Mouse (Mus musculus) stomach, postnatal 0 days (tissue): ENCODE measurements at regions not wholly inside any gene's neighbourhood (a gene's known extent, or its start where the extent isn't known, plus 50 kb on each side); places are given as distances from the start of the nearest gene placed in this dataset.

Source experiments
- ATAC-seq: fragments of 200-750 bp; cut with Nextera tagmentation; 2 replicates; pipeline ENCODE4 v1.8.0; 2017; ENCODE audit not compliant: low FRiP score, low TSS enrichment
- DNase-seq: peaks from one replicate; pipeline ENCODE4 v3.0.0-alpha.2; 2016; ENCODE audit warnings: low spot score
- H3K27ac ChIP-seq: fragments of 300-500 bp; sonication (generic); replicated peaks from 2 replicates; pipeline ENCODE4 v1.5.1; 2014; ENCODE audit warnings: mild to moderate bottlenecking, control low read depth
- H3K27me3 ChIP-seq: fragments of 300-500 bp; sonication (generic); 2 replicates; pipeline ENCODE4 v1.6.1; 2014; ENCODE audit warnings: low read length; ENCODE audit not compliant: control insufficient read depth, insufficient read depth
- H3K36me3 ChIP-seq: fragments of 300-500 bp; sonication (generic); 2 replicates; pipeline ENCODE4 v1.6.1; 2014; ENCODE audit warnings: low read length, mixed read lengths; ENCODE audit not compliant: control insufficient read depth, insufficient read depth
- H3K4me1 ChIP-seq: fragments of 300-500 bp; sonication (generic); replicated peaks from 2 replicates; pipeline ENCODE4 v1.6.1; 2014; ENCODE audit warnings: antibody characterized with exemption; ENCODE audit not compliant: control insufficient read depth, insufficient read depth
- H3K4me2 ChIP-seq: fragments of 300-500 bp; sonication (generic); replicated peaks from 2 replicates; pipeline ENCODE4 v1.6.1; 2014; ENCODE audit warnings: low read depth, mild to moderate bottlenecking, control low read depth, moderate library complexity
- H3K4me3 ChIP-seq: fragments of 300-500 bp; sonication (generic); 2 replicates; pipeline ENCODE4 v1.5.1; 2014; ENCODE audit warnings: low read depth, low read length, control low read depth
- H3K9ac ChIP-seq: fragments of 300-500 bp; sonication (generic); 2 replicates; pipeline ENCODE4 v1.6.1; 2014; ENCODE audit warnings: mild to moderate bottlenecking, low read length, control low read depth, mixed read lengths
- H3K9me3 ChIP-seq: fragments of 300-500 bp; sonication (generic); 2 replicates; pipeline ENCODE4 v1.6.1; 2016; ENCODE audit warnings: low read length; ENCODE audit not compliant: control insufficient read depth
- CTCF ChIP-seq: IDR thresholded peaks from 2 replicates; pipeline ENCODE4 v1.5.1; 2016; ENCODE audit warnings: antibody characterized with exemption, low read depth, mild to moderate bottlenecking, moderate library complexity
- EP300 ChIP-seq: optimal IDR thresholded peaks from 2 replicates; pipeline ENCODE3; 2016; ENCODE audit warnings: antibody characterized with exemption
- WGBS: fragments of 180-500 bp; shearing (Covaris S2); extraction: QIAGEN DNeasy Blood & Tissue Kit; methylation state at CpG from one replicate; pipeline ENCODE4 v1.1.7; 2014; 5-methylcytosine and 5-hydroxymethylcytosine counted together

DNA sequence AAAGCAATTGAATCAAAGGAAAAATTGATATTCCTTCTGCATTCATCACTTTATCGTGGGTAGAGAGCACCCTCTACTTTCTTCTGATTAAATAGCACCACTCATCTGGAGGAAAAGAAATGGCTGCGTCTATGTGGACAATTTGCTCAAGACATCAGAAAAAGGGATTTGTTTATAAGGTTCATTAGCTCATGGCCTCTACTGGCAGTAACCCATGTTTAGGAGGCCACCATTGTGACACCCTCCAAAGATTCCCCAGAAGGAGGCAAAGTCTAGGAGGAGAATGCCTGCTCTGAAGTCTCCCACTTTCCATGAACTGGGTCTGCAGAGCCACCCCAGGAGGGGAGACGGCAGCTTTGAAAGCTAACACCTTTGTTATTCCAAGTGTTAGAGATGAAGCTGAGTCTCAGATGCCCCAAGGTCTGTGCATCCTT, 147.2 kb upstream of the Plscr5 start:
- DNase-seq (no peak), ATAC-seq (no peak)
- Histone ChIP-seq H3K27ac (no peak overlapping the region), H3K27me3 (no peaks in the 10 kb centered on the region), H3K4me1 (no peaks in the 10 kb centered on the region), H3K36me3 (no peaks in the 10 kb centered on the region), H3K9me3 (no peaks in the 10 kb centered on the region), H3K9ac (no peak overlapping the region), H3K4me2 (no peak overlapping the region), H3K4me3 (no peak overlapping the region)
- TF ChIP-seq EP300 (no peak), CTCF (peak; percentile 49)
- 35% methylated on average over 3 of the region's 3 CpGs for WGBS

- H3K4me2 ChIP-seq, result no peak overlapping the region
- DNase-seq, result no peak
- no peaks in the 10 kb centered on the region for H3K4me1 ChIP-seq
- no peaks in the 10 kb centered on the region for H3K27me3 ChIP-seq
- H3K27ac ChIP-seq, result no peak overlapping the region
- TF ChIP-seq CTCF (no peak), EP300 (no peak)
- no peaks in the 10 kb centered on the region for H3K9me3 ChIP-seq
- H3K9ac ChIP-seq, result no peak overlapping the region
- no peaks in the 10 kb centered on the region for H3K36me3 ChIP-seq
- ATAC-seq, result no peak
- H3K4me3 ChIP-seq, result no peak overlapping the region
- 80% methylated on average over 9 of the region's 9 CpGs for WGBS
Observed at GRCm38 (mm10) chr9:92044161-92044560, 148.6 kb upstream of the Plscr5 start.

DNA sequence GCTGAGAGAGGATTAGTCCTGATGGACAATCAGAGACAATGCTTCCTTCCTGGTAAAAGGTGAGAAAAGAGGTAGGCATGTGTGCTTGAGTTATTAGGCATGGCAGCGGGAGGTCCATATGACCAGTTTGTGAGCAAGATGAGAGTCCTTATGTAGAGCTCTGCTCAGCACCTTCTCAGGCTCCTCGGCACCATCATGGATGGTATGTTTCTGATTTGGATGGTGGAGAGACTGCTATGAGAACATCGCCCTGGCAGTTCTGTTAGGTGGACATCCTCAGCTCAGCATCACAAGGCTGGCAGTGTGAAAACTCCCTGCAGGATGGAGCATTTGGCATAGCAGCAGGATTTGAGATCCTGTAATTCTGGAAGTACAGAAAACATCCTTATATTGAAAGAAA, 176.2 kb upstream of the Plscr5 start:
- DNase-seq, result no peak
- Histone ChIP-seq H3K4me1 (no peaks in the 10 kb centered on the region), H3K36me3 (no peaks in the 10 kb centered on the region), H3K27me3 (no peaks in the 10 kb centered on the region), H3K27ac (no peak overlapping the region), H3K4me2 (no peak overlapping the region), H3K9ac (no peak overlapping the region), H3K9me3 (no peaks in the 10 kb centered on the region), H3K4me3 (no peak overlapping the region)
- no peak for ATAC-seq
- WGBS, result 87% methylated on average over 3 of the region's 3 CpGs
- TF ChIP-seq EP300, result no peak
- TF ChIP-seq CTCF, result no peak

DNA sequence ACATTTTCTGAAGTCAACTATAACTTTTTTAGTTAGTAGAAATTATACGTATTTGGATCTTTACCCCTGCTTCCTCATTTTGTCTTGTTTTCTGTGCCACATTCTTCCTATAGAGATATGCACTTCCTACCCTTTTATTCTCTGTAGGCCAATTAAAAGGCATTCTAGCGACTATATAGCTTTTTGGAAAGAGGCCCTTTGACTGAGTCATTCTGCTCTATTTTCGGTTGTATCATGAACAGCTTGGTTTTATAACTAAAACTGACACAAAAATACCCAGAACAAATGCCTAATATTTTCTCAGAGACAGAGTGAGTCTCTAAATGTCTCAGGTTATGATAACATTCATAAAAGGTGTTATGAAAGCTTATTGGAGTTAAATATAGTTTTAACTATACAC, 176.8 kb upstream of the Plscr5 start:
- no peaks in the 10 kb centered on the region for H3K36me3 ChIP-seq
- H3K9me3 ChIP-seq, result no peaks in the 10 kb centered on the region
- DNase-seq (no peak), ATAC-seq (no peak)
- no peaks in the 10 kb centered on the region for H3K4me1 ChIP-seq
- H3K4me3 ChIP-seq, result no peak overlapping the region
- H3K4me2 ChIP-seq, result no peak overlapping the region
- TF ChIP-seq CTCF (no peak), EP300 (no peak)
- no peak overlapping the region for H3K9ac ChIP-seq
- 61% methylated on average over 3 of the region's 3 CpGs for WGBS
- no peak overlapping the region for H3K27ac ChIP-seq
- H3K27me3 ChIP-seq, result no peaks in the 10 kb centered on the region

- Histone ChIP-seq H3K9me3 (no peaks in the 10 kb centered on the region), H3K27me3 (no peaks in the 10 kb centered on the region), H3K36me3 (no peaks in the 10 kb centered on the region), H3K4me1 (no peaks in the 10 kb centered on the region), H3K27ac (no peak overlapping the region), H3K4me3 (no peak overlapping the region), H3K9ac (no peak overlapping the region), H3K4me2 (no peak overlapping the region)
- whole genome bisulfite sequencing, result 44% methylated on average over 2 of the region's 2 CpGs
- DNase-seq (no peak), ATAC-seq (no peak)
- no peak for TF ChIP-seq CTCF
- TF ChIP-seq EP300, result no peak
Observed at GRCm38 (mm10) chr9:91988240-91988639, 204.5 kb upstream of the Plscr5 start.

DNA sequence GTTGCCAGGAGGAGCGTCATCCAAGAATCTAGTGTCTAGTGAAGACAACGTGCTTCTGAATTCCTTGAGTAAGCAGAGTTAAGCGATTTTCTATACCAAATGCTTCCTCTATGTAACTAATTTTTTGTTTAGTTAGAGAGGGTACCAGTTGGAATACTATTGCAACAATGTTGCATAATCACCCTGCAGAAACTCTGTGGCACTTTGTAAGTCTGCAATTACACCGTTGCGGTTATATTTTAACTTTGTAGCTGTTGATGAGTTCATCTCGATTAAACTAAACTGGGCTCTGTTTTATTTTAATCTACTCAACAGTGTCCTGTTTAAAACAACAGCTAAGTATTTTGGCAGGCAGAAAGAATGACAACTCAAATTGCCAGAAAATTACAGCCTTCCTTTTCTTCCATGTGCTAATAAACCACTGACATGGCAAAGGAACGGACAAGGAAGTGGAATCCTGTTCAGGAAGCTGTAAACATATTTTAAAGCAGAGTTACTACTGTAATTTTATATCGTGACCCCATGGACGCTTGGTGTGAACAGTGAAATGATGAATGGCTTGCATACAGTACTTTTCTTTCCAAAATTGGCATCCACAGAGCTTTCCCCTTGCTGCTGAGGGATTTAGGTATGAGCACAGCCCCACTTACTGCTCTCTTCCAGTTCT, 210.6 kb upstream of the Plscr5 start:
- Histone ChIP-seq H3K9me3 (no peaks in the 10 kb centered on the region), H3K9ac (no peak overlapping the region), H3K4me3 (no peak overlapping the region), H3K27me3 (no peaks in the 10 kb centered on the region), H3K36me3 (no peaks in the 10 kb centered on the region), H3K4me1 (no peaks in the 10 kb centered on the region), H3K4me2 (no peak overlapping the region), H3K27ac (no peak overlapping the region)
- WGBS, result 45% methylated on average over 9 of the region's 9 CpGs
- no peak for TF ChIP-seq CTCF
- no peak for TF ChIP-seq EP300
- no peak for DNase-seq
- ATAC-seq, result no peak
